Mouse (Mus musculus): ENCODE results near the gene Chsy1. TPM values are rescaled to one million over a fixed set of nuclear protein-coding genes. Genes with fewer than 3 reads are reported as not detected.
"Not testable (repeated sequence)": the region's sequence is repeated elsewhere in the genome, so short reads cannot be mapped to it uniquely, and the experiment has no call there.

The Chsy1 gene
- polyA plus RNA-seq, 1 experiment from 2014 or later, result 16.1 TPM

DNA sequence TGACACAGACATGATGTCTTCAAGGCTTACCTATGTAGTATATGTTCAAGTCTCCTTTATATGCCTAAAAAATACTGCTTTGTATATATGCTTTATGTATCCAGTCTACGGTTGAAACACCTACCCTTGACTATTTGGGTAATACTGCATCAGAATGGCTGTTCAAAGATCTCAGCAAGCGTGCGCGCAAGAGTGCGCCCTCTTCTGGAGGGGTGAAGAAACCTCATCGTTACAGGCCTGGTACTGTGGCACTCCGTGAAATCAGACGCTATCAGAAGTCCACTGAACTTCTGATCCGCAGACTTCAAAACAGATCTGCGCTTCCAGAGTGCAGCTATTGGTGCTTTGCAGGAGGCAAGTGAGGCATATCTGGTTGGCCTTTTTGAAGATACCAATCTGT lies 81.1 kb downstream of the Chsy1 start:
- WGBS, result 88% methylated on average over 10 of the region's 10 CpGs
- not testable (repeated sequence) for H3K9me3 ChIP-seq (replicated peaks); H3K36me3 ChIP-seq; H3K4me2 ChIP-seq (replicated peaks); H3K27me3 ChIP-seq; H3K9ac ChIP-seq; H3K27ac ChIP-seq (replicated peaks); ATAC-seq (ENCODE audit: insufficient number of reproducible peaks, low FRiP score, low TSS enrichment, low read depth); H3K4me3 ChIP-seq (replicated peaks); H3K4me1 ChIP-seq

DNA sequence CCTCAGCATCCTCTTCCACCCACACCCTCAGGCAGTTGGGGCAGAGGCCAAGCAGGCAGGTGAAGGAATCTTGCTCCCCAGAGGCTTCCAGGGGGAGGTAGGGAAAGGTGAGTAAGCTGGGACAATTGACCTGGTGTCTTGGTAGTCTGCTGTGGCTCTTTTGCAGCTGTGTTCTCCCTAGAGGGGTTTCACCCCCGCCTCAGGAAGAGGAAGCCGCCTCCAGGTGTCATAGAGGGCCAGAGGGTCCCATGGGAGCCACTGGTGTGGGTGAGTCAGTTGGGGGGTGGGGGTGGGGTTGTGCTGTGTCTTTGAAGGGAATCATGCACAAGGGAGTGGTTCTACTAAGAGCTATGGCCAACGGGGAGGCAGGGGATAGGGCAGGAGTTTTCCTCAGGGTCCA lies 85.2 kb downstream of the Chsy1 start:
- 57% methylated on average over 3 of the region's 3 CpGs for WGBS
- no peaks in the 10 kb centered on the region for H3K27me3 ChIP-seq
- H3K4me2 ChIP-seq (replicated peaks), result no peak overlapping the region
- H3K4me3 ChIP-seq (replicated peaks), result no peak overlapping the region
- H3K9me3 ChIP-seq (replicated peaks), result no peaks in the 10 kb centered on the region
- peaks cover 13% of the 10 kb centered on the region for H3K4me1 ChIP-seq
- H3K27ac ChIP-seq (replicated peaks), result no peak overlapping the region
- H3K9ac ChIP-seq, result no peak overlapping the region
- no peaks in the 10 kb centered on the region for H3K36me3 ChIP-seq
- ATAC-seq (ENCODE audit: insufficient number of reproducible peaks, low FRiP score, low TSS enrichment, low read depth), result no peak

DNA sequence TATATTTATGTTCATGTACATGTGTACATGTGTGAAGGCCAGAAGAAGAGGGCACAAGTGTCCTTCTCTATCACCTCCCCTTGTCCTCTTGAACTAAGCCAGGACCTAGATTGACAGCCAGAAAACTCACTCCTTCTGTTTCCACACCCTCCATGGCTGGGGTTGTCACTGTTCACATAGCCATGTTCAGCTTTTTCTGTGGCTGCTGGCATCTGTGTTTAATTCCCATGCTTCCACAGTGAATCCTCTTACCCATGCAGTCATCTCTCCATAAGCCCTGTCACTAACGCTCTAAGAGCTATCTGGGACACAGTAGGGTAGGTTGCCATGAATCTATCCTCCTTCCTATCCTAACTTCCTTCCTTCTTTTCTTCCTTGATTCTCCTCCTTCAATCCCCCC lies 86.6 kb downstream of the Chsy1 start:
- no peak overlapping the region for H3K9ac ChIP-seq
- no peak overlapping the region for H3K27ac ChIP-seq (replicated peaks)
- no peaks in the 10 kb centered on the region for H3K27me3 ChIP-seq
- H3K4me1 ChIP-seq, result peaks cover 18% of the 10 kb centered on the region
- H3K36me3 ChIP-seq, result no peaks in the 10 kb centered on the region
- H3K9me3 ChIP-seq (replicated peaks), result no peaks in the 10 kb centered on the region
- WGBS, result 39% methylated on average over 1 of the region's 1 CpGs
- no peak for ATAC-seq (ENCODE audit: insufficient number of reproducible peaks, low FRiP score, low TSS enrichment, low read depth)
- no peak overlapping the region for H3K4me2 ChIP-seq (replicated peaks)
- H3K4me3 ChIP-seq (replicated peaks), result no peak overlapping the region

DNA sequence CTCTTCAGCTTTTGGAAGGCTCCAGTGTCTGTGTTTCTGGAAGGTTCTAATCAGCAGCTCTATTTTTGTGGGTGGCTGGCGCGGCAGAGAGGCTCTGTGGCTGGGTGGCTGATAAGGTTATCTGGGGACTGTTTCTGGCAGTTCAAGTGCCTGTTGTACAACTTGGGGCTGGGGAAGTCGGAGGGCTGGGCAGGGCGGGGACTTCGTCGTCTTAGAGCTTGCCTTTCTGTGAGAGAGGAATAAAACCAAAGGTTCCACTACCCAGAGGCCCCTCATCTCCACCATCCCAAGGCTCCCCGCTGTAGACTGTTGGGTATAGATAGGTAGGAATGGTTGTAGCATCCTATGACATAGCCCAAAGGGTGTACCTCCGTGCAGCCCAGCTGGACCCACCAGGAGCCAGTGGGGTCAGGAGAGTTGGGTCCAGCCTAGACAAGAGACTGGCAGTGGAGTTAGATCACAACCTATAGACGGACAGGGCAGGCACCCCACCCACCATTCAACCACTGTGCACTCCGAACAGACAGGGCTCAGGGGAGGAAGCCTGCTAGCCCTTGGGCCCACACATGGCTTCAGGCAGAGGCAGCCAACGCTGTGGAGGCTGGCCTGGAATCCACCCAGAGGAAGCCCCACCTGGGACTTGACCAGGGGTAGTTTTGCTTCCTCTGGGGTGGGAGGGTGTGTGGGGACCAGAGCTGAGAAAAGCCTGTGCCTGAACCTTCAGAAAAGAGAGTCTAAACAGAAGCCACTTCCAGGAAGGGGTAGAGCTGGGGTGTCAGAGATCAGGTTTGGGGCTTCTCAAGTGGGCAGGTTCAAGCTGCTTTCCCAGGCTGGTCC lies 87.5 kb downstream of the Chsy1 start:
- Histone ChIP-seq H3K36me3 (no peaks in the 10 kb centered on the region), H3K9ac (no peak overlapping the region), H3K4me2 (replicated peaks) (no peak overlapping the region), H3K4me1 (peaks cover 21% of the 10 kb centered on the region), H3K9me3 (replicated peaks) (no peaks in the 10 kb centered on the region), H3K27ac (replicated peaks) (no peak overlapping the region), H3K27me3 (no peaks in the 10 kb centered on the region), H3K4me3 (replicated peaks) (no peak overlapping the region)
- no peak for ATAC-seq (ENCODE audit: insufficient number of reproducible peaks, low FRiP score, low TSS enrichment, low read depth)
- WGBS, result 72% methylated on average over 11 of the region's 11 CpGs

DNA sequence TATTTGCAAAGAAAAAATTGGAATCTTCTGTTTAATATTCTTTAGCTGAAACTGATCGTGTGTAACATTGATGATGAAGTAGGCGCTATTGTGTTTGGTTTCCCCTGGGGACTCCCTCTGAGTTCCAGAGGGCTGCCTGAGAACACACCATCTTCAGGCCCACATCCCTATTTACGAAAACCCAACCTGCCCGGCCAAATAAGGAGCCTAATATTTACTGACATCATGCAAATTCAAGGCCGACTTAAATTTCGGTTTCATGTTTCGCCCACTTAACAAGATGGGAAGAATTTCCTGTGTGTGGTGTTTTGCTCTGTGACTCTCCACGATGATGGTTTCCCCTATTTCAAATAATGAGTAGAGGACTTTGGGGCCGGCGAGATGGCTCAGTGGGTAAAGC lies 89.1 kb downstream of the Chsy1 start:
- Histone ChIP-seq H3K9ac (no peak overlapping the region), H3K4me3 (replicated peaks) (no peak overlapping the region), H3K4me2 (replicated peaks) (no peak overlapping the region), H3K4me1 (peaks cover 21% of the 10 kb centered on the region), H3K27me3 (no peaks in the 10 kb centered on the region), H3K27ac (replicated peaks) (no peak overlapping the region), H3K9me3 (replicated peaks) (no peaks in the 10 kb centered on the region), H3K36me3 (no peaks in the 10 kb centered on the region)
- 52% methylated on average over 10 of the region's 10 CpGs for WGBS
- ATAC-seq (ENCODE audit: insufficient number of reproducible peaks, low FRiP score, low TSS enrichment, low read depth), result no peak

DNA sequence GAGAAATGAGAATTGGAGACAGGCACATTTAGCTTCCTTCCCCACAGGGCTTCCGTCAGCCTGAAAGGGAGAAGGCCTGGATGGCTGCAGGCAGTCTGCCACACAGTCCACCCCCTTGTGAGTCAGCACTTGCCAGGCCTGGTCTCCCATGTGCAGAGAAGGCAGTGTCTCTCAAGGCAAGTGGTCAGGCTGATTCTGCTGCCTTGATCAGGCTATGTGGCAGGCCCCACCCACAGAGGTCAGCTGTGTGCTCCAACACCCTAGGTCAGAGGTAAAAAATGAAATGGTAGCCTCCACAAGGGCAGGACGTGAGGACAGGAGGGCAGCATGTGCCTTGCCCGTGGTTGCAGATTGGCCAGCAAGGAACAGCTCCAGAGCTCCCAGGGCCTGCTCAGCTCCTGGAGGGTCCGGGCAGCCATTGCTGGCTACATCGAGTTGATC lies 90.1 kb downstream of the Chsy1 start:
- Histone ChIP-seq H3K9ac (no peak overlapping the region), H3K27me3 (no peaks in the 10 kb centered on the region), H3K9me3 (replicated peaks) (no peaks in the 10 kb centered on the region), H3K27ac (replicated peaks) (no peak overlapping the region), H3K4me3 (replicated peaks) (no peak overlapping the region), H3K4me2 (replicated peaks) (no peak overlapping the region), H3K36me3 (no peaks in the 10 kb centered on the region), H3K4me1 (peaks cover 21% of the 10 kb centered on the region)
- ATAC-seq (ENCODE audit: insufficient number of reproducible peaks, low FRiP score, low TSS enrichment, low read depth), result 0 out of 2 replicates have a peak, but pooled peaks have one; percentile 66
- 60% methylated on average over 5 of the region's 5 CpGs for WGBS

DNA sequence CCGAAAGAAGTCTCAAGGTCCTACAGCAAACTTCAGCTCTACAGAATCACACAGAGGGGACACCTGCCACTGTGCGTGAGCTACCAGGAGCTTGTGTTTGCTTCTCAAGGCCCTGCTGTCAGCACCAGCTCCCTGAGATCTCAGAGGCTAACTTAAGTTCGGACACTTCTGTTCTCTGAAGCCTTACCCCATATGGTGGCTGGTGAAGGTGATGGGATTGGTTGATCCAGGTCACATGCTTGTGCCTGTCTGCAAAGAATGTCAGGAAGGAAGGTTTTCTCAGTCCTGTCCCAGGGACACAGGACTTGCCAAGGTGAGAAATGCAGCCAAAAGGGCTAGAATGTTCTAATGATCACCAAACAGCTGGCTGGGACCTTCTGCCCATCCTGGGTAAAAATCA lies 91.1 kb downstream of the Chsy1 start:
- ATAC-seq (ENCODE audit: insufficient number of reproducible peaks, low FRiP score, low TSS enrichment, low read depth), result no peak
- H3K4me1 ChIP-seq, result peaks cover 21% of the 10 kb centered on the region
- H3K4me3 ChIP-seq (replicated peaks), result no peak overlapping the region
- no peak overlapping the region for H3K4me2 ChIP-seq (replicated peaks)
- H3K27ac ChIP-seq (replicated peaks), result no peak overlapping the region
- no peaks in the 10 kb centered on the region for H3K27me3 ChIP-seq
- no peaks in the 10 kb centered on the region for H3K9me3 ChIP-seq (replicated peaks)
- H3K9ac ChIP-seq, result no peak overlapping the region
- H3K36me3 ChIP-seq, result no peaks in the 10 kb centered on the region
- 82% methylated on average over 3 of the region's 3 CpGs for WGBS

DNA sequence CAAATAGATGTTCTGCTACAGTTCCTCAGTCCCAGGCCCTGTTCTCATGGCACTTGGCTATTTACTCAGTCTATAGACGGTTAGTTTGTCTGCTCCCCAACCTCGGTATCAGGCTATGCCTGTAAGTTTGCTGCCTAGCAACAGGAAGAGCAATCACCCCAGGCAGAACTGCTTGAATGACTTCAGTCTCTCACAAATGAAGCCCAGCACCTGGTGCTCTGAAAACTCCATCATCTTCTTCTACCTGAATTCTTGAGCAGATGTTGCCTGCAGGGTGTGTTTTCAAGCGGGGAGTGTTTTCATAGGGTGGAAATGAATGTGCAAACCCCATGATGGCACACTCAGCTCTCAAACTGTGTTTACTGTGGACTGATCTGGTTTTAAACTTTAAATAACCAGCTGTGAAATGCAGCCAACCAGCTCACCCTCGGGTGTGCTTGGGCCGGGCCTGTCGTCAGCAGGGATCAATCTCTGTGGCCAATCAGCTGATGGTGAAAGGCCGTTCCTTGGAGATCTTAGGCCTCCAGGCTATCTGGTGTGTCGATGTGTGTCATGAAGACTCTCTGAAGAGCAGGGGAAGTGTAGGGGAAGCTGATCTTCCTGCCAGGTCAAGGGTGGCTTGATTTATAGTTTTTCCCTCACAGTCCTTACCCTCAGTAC lies 91.6 kb downstream of the Chsy1 start:
- H3K4me3 ChIP-seq (replicated peaks), result no peak overlapping the region
- 25% methylated on average over 8 of the region's 8 CpGs for WGBS
- H3K27ac ChIP-seq (replicated peaks), result no peak overlapping the region
- H3K36me3 ChIP-seq, result no peaks in the 10 kb centered on the region
- H3K9me3 ChIP-seq (replicated peaks), result no peaks in the 10 kb centered on the region
- no peak overlapping the region for H3K4me2 ChIP-seq (replicated peaks)
- no peak overlapping the region for H3K9ac ChIP-seq
- ATAC-seq (ENCODE audit: insufficient number of reproducible peaks, low FRiP score, low TSS enrichment, low read depth), result no peak
- H3K27me3 ChIP-seq, result no peaks in the 10 kb centered on the region
- H3K4me1 ChIP-seq, result peaks cover 19% of the 10 kb centered on the region

DNA sequence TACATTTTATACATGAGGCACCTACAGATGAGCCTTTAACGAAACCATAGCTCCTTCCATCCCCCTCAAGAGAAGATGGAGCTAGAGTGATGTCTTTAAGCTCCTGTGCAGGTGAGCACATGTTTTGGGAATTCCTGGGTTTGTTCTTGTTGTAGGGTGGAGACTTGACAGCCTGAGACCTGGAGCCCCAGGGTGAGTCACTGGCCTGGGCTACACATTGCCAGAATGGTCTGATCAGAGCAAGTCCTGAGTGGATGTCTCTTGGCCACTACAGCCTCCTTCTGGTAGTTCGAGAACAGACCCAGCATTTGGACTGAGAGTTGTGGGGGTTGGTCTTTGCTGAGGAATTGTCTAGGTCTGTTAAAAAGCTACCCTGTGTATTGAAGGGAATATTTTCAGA lies 92.3 kb downstream of the Chsy1 start:
- H3K4me2 ChIP-seq (replicated peaks), result no peak overlapping the region
- ATAC-seq (ENCODE audit: insufficient number of reproducible peaks, low FRiP score, low TSS enrichment, low read depth), result no peak
- H3K27ac ChIP-seq (replicated peaks), result no peak overlapping the region
- H3K4me1 ChIP-seq, result peaks cover 18% of the 10 kb centered on the region; the same call in 1 of the 2 replicates
- no peak overlapping the region for H3K4me3 ChIP-seq (replicated peaks)
- H3K9me3 ChIP-seq (replicated peaks), result no peaks in the 10 kb centered on the region
- no peak overlapping the region for H3K9ac ChIP-seq
- WGBS, result 81% methylated on average over 2 of the region's 2 CpGs
- H3K27me3 ChIP-seq, result no peaks in the 10 kb centered on the region
- no peaks in the 10 kb centered on the region for H3K36me3 ChIP-seq

DNA sequence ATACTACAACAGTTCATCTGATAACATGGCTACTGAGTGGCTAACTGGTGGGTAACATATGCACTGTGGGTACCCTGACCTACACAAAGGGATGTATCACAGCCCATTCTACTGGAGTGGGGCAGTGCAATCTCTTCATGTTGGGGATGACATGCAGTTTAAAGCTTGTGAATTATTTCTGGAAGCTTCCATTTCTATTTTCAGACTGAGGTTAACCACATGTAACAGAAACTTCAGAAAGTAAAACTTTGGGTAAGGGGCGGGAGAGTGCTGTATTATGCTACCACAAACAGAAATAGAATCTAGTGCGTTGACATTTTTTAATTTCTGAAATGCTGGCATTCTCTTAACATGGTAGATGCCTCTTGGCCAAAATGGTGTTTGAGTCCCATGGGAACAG lies 100.6 kb downstream of the Chsy1 start:
- 58% methylated on average over 2 of the region's 2 CpGs for WGBS

DNA sequence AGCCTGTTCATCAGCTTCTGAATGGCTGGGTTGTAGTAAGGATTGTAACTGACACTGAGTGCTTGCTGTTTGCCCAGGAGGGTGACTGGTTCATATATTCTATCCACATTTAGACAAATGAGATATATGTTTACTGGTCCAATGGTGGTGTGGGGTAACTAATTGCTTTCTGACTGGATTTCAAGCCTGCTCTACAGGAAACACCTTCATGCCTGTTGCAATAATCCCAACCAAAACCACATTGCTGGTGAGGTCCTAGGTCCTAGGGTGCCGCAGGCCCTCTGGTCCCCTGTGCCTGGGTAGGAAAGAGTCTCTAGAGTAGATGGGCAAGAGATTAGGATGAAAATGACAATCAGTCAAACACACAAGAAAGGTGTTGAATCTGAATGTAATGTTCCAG lies 103.6 kb downstream of the Chsy1 start:
- H3K9me3 ChIP-seq (replicated peaks), result no peaks in the 10 kb centered on the region

More for the DNA sequence above, 100.6 kb downstream of the Chsy1 start:
- H3K9me3 ChIP-seq (replicated peaks), result 0 out of 2 replicates have a peak, but pooled peaks cover 7% of the 10 kb centered on the region
- no peak overlapping the region for H3K4me3 ChIP-seq (replicated peaks)
- no peaks in the 10 kb centered on the region for H3K27me3 ChIP-seq
- H3K4me1 ChIP-seq, result no peaks in the 10 kb centered on the region
- H3K4me2 ChIP-seq (replicated peaks), result no peak overlapping the region
- ATAC-seq (ENCODE audit: insufficient number of reproducible peaks, low FRiP score, low TSS enrichment, low read depth), result no peak
- H3K9ac ChIP-seq, result no peak overlapping the region
- H3K36me3 ChIP-seq, result no peaks in the 10 kb centered on the region
- no peak overlapping the region for H3K27ac ChIP-seq (replicated peaks)

More for the DNA sequence above, 103.6 kb downstream of the Chsy1 start:
- H3K4me3 ChIP-seq (replicated peaks), result no peak overlapping the region
- H3K27me3 ChIP-seq, result no peaks in the 10 kb centered on the region
- 82% methylated on average over 1 of the region's 1 CpGs for WGBS
- H3K4me2 ChIP-seq (replicated peaks), result no peak overlapping the region
- H3K9ac ChIP-seq, result no peak overlapping the region
- H3K36me3 ChIP-seq, result no peaks in the 10 kb centered on the region
- no peak for ATAC-seq (ENCODE audit: insufficient number of reproducible peaks, low FRiP score, low TSS enrichment, low read depth)
- no peak overlapping the region for H3K27ac ChIP-seq (replicated peaks)
- peaks cover 7% of the 10 kb centered on the region for H3K4me1 ChIP-seq
